Mouse (Mus musculus) cerebral cortex, adult 2 months (tissue): Measurements from ENCODE around the gene Insm2.

Experiments used
- WGBS: fragments of 180-500 bp; shearing (Covaris S2); methylation state at CpG from one replicate; pipeline ENCODE4 v1.1.7; 2018; 5-methylcytosine and 5-hydroxymethylcytosine counted together

The Insm2 gene

DNA sequence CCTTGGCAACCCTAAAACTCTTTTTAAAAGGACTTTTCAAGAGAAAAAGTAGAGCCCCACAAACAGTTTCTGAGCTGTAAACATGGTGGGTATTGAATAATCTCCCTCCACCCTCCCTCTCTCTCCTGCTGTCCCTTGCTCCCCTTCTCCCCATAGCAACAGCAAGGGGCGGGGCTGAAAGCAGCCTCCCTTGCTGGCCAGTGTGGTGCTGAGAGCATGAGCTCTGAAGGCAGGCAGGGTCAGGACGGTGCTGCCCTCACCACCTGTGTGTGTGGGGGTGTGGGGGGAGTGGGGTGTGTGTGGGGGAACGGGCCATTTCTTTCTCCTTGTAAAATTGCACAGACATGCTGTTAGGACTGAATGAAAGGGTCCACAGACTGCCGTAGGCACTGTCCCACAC lies 8.7 kb downstream of the Insm2 start:
- WGBS, result 67% methylated on average over 4 of the region's 4 CpGs

DNA sequence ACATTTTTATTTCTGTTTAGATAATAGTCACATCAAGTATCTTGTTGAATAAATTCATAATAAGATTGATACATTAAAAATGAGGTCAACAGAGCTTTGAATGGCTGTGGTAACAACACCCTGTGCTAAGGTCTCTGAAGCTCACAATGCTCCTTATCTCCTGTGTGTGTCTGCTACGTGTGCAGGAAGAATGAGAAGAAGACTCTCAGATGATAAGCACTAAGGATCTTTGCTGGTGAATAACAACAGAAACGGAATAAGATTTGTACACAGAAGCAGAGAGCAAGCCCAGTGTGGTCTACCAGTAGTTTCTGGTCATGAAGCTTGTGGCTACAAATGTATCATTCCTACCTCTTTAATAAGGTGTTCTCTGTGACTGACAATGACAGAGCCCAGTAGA lies 11.6 kb downstream of the Insm2 start:
- WGBS, result 91% methylated on average over 2 of the region's 2 CpGs

GRCm38 (mm10) chr12:55620321-55620720 lies 21.1 kb downstream of the Insm2 start:
- WGBS, result 70% methylated on average over 2 of the region's 2 CpGs

DNA sequence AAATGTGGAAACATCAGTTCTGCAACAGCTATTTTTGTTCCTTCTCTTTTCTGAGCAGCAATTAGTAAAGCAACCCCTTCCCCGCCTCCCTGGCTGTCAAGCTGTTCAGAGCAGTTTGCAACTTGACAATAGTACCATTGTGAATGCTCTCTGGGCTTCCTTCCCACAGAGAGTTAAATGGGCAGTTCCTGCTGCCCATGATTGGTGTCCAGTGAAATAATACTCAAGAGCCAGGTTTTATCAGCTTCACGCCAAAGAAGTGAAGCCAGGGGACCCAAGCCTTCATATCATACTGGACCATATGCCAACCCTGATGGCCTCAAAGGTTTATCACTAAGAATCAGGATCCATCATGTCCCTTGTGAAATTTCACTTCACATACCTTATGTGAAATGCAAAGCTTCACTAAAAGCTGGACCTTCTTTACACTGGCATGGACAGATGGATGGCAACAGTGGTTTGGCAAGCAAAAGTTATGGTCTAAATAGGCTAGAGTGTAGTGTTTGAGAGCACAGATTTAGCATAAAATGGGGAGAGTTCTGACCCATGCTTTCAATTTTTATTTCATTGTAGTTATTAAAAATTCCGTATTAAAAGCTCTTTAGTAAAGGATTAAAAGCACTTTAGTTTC lies 23.5 kb downstream of the Insm2 start:
- WGBS, result 46% methylated on average over 3 of the region's 3 CpGs

DNA sequence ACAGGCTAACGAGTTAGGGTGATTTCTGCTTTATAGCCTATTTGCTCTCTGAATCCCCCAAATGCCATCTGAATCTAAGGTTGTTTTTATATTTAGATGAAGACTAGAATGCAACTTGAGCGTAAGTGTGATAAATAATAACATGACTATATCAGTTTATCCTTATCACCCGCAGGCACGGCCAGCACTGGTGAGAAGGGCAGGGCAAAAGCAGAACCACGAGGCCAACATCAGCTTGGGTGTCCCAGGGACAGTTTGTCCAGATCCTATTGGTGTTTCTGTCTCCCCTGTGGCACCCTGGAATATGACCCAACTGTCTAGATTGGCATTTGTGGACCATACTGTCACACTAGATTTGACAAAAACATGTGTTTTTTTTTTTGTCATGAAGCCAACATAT lies 24.0 kb downstream of the Insm2 start:
- WGBS, result 73% methylated on average over 5 of the region's 5 CpGs

DNA sequence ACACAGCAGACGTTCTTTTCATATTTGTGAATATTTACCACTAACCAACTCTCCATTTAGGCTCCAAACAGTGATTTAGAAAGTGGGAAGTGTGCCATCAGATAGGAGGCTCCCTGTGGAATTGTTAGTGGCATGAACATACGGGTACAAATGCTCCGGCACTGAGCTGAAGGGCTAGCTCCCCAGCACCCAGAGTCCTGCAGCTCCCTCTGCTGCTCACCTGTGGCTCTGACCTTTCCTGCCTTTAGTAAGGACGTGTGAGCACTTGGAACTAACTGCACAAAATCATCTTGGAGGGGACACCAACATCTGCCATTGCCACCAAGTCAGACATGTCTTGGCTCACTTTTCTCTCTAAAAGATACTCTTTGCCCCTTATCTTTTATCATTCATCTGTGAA lies 27.5 kb downstream of the Insm2 start:
- 54% methylated on average over 4 of the region's 4 CpGs for WGBS

GRCm38 (mm10) chr12:55648011-55648525 lies 48.8 kb downstream of the Insm2 start:
- WGBS, result 97% methylated on average over 7 of the region's 7 CpGs
